In the genomic region with DNA sequence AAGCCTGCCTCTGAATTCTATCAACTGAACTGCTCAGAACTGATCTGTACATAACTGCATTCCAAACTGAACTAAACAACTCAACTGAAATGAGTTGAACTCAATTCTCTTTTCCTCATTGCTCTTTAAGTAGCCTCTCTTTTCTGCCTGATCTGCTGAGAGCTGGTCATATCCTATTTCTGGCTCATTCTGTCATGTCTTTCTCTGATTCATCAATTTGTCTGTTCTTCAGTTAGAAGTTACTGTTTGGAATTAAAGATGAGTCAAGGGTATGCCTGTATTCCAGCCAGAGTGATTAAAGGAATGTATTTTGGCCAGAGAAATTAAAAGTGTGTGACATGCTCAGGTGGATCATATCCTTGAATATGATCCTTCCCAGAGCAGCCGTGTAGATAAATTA, we compare ENCODE assay signal across 26 mouse cellular contexts.
"Had no signal": no experiment of that assay in that cellular context is flagged by ENCODE, and none has a peak within 500 bp of the region (broad histone marks: within the 10 kb centered on the region; RNA-seq: fewer than 3 reads in every experiment).

No protein-coding gene starts in this region.

- H3K27ac ChIP-seq: embryonic facial prominence, embryonic 10.5 days; embryonic facial prominence, embryonic 12.5 days; embryonic facial prominence, embryonic 13.5 days; embryonic facial prominence, embryonic 15.5 days; forebrain, embryonic 10.5 days; forebrain, embryonic 12.5 days; forebrain, embryonic 13.5 days; forebrain, embryonic 15.5 days; gastrocnemius, adult 2 months; heart, adult 2 months had no signal

- ATAC-seq: forebrain, embryonic 13.5 days; forebrain, embryonic 14.5 days; forebrain, embryonic 15.5 days; forebrain, embryonic 16.5 days; forebrain, postnatal 0 days had no signal

- H3K9me3 ChIP-seq: embryonic facial prominence, embryonic 12.5 days; embryonic facial prominence, embryonic 13.5 days; embryonic facial prominence, embryonic 15.5 days; forebrain, embryonic 10.5 days; forebrain, embryonic 12.5 days; forebrain, embryonic 13.5 days; forebrain, embryonic 15.5 days had no signal

- H3K4me1 ChIP-seq: embryonic facial prominence, embryonic 10.5 days; embryonic facial prominence, embryonic 12.5 days; embryonic facial prominence, embryonic 13.5 days; embryonic facial prominence, embryonic 15.5 days; forebrain, embryonic 10.5 days; forebrain, embryonic 12.5 days; forebrain, embryonic 13.5 days; forebrain, embryonic 15.5 days had no signal

- DNase-seq: cerebellum, adult 9-11 months; cerebellum, postnatal 10 days; cerebellum, postnatal 14 days; cerebellum, postnatal 25 days; cerebellum, postnatal 36 days; embryo, embryonic 11 days; forebrain, postnatal 0 days; gastrocnemius, adult 2 months; gastrocnemius, postnatal 10 days; gastrocnemius, postnatal 14 days; gastrocnemius, postnatal 25 days; gastrocnemius, postnatal 36 days; heart, adult 11 months; heart, adult 18-20 months; heart, adult 2 months had no signal

- H3K36me3 ChIP-seq: embryonic facial prominence, embryonic 10.5 days; embryonic facial prominence, embryonic 12.5 days; embryonic facial prominence, embryonic 13.5 days; embryonic facial prominence, embryonic 15.5 days; forebrain, embryonic 10.5 days; forebrain, embryonic 12.5 days; forebrain, embryonic 15.5 days had no signal

- H3K4me2 ChIP-seq: embryonic facial prominence, embryonic 12.5 days; embryonic facial prominence, embryonic 13.5 days; embryonic facial prominence, embryonic 15.5 days; forebrain, embryonic 12.5 days; forebrain, embryonic 13.5 days; forebrain, embryonic 15.5 days had no signal

- H3K9ac ChIP-seq: embryonic facial prominence, embryonic 12.5 days; embryonic facial prominence, embryonic 13.5 days; embryonic facial prominence, embryonic 15.5 days; forebrain, embryonic 12.5 days; forebrain, embryonic 13.5 days; forebrain, embryonic 15.5 days; forebrain, postnatal 0 days had no signal

- H3K27me3 ChIP-seq: embryonic facial prominence, embryonic 12.5 days; embryonic facial prominence, embryonic 13.5 days; embryonic facial prominence, embryonic 15.5 days; forebrain, embryonic 12.5 days; forebrain, embryonic 13.5 days; forebrain, embryonic 15.5 days had no signal

- H3K4me3 ChIP-seq: embryonic facial prominence, embryonic 10.5 days; embryonic facial prominence, embryonic 12.5 days; embryonic facial prominence, embryonic 13.5 days; embryonic facial prominence, embryonic 15.5 days; erythroblast, embryonic 14.5 days; forebrain, embryonic 10.5 days; forebrain, embryonic 12.5 days; forebrain, embryonic 13.5 days; forebrain, embryonic 15.5 days; gastrocnemius, adult 2 months; heart, adult 2 months had no signal
